Mouse (Mus musculus): ENCODE measurements around the gene Usp53. TPM values are rescaled to one million over a fixed set of nuclear protein-coding genes. Genes with fewer than 3 reads are reported as not detected.

Usp53 gene
- polyA plus RNA-seq, 1 experiment, result 11.4 TPM

GRCm38 (mm10) chr3:122998511-122998910, 14.2 kb upstream of the Usp53 start:
- Histone ChIP-seq H3K27ac (ENCODE audit: insufficient read depth, low read length) (no peak overlapping the region), H3K4me1 (ENCODE audit: control insufficient read depth, insufficient read depth, low read length) (no peaks in the 10 kb centered on the region), H3K4me3 (ENCODE audit: insufficient read depth, low read length) (no peak overlapping the region)
- TF ChIP-seq CTCF (IDR thresholded peaks at IDR 0.05; ENCODE audit: extremely low read depth, insufficient read depth, low read length), result no peak
- no peak for TF ChIP-seq POLR2A (IDR thresholded peaks at IDR 0.05; ENCODE audit: extremely low read depth, insufficient read depth, low read length)

DNA sequence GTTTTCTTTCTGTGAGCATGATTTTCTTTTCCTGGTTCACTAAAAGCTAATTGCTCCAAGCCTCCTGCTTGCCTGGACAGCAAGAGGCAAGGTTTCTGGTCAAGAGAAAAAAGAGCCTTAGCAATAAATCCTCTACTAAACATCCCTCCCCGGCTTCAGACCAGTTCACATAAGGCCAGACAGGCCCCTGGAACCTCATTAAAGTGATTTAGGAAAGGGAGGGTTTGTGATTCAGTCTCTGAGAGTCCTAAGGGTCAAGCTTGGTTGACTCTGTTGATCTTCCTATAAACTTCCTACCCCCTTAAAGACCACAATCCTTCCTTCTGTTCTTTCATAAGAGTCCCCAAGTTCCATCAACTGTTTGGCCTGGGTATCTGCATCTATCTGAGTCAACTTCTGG, 12.7 kb upstream of the Usp53 start:
- no peak overlapping the region for H3K4me3 ChIP-seq (ENCODE audit: insufficient read depth, low read length)
- H3K4me1 ChIP-seq (ENCODE audit: control insufficient read depth, insufficient read depth, low read length), result no peaks in the 10 kb centered on the region
- no peak for TF ChIP-seq CTCF (IDR thresholded peaks at IDR 0.05; ENCODE audit: extremely low read depth, insufficient read depth, low read length)
- TF ChIP-seq POLR2A (IDR thresholded peaks at IDR 0.05; ENCODE audit: extremely low read depth, insufficient read depth, low read length), result no peak
- no peak overlapping the region for H3K27ac ChIP-seq (ENCODE audit: insufficient read depth, low read length)

GRCm38 (mm10) chr3:122986906-122987305, 2.6 kb upstream of the Usp53 start:
- no peak overlapping the region for H3K4me3 ChIP-seq (ENCODE audit: insufficient read depth, low read length)
- H3K27ac ChIP-seq (ENCODE audit: insufficient read depth, low read length), result no peak overlapping the region
- peaks cover 2% of the 10 kb centered on the region; the same call in 1 of the 2 replicates for H3K4me1 ChIP-seq (ENCODE audit: control insufficient read depth, insufficient read depth, low read length)
- no peak for TF ChIP-seq CTCF (IDR thresholded peaks at IDR 0.05; ENCODE audit: extremely low read depth, insufficient read depth, low read length)
- TF ChIP-seq POLR2A (IDR thresholded peaks at IDR 0.05; ENCODE audit: extremely low read depth, insufficient read depth, low read length), result no peak

- Histone ChIP-seq H3K4me3 (ENCODE audit: insufficient read depth, low read length) (no peak overlapping the region), H3K27ac (ENCODE audit: insufficient read depth, low read length) (no peak overlapping the region), H3K4me1 (ENCODE audit: control insufficient read depth, insufficient read depth, low read length) (peaks cover 2% of the 10 kb centered on the region; the same call in 1 of the 2 replicates)
- TF ChIP-seq POLR2A (IDR thresholded peaks at IDR 0.05; ENCODE audit: extremely low read depth, insufficient read depth, low read length) (no peak), CTCF (IDR thresholded peaks at IDR 0.05; ENCODE audit: extremely low read depth, insufficient read depth, low read length) (no peak)
Measured at GRCm38 (mm10) chr3:122986386-122986785, 2.1 kb upstream of the Usp53 start.

GRCm38 (mm10) chr3:122985183-122985944, 1.1 kb upstream of the Usp53 start:
- Histone ChIP-seq H3K27ac (ENCODE audit: insufficient read depth, low read length) (peak overlapping the region; percentile 39; the same call in 1 of the 2 replicates), H3K4me3 (ENCODE audit: insufficient read depth, low read length) (peak overlapping the region; percentile 83; the same call in 1 of the 2 replicates), H3K4me1 (ENCODE audit: control insufficient read depth, insufficient read depth, low read length) (peaks cover 2% of the 10 kb centered on the region; the same call in 1 of the 2 replicates)
- TF ChIP-seq CTCF (IDR thresholded peaks at IDR 0.05; ENCODE audit: extremely low read depth, insufficient read depth, low read length), result no peak
- TF ChIP-seq POLR2A (IDR thresholded peaks at IDR 0.05; ENCODE audit: extremely low read depth, insufficient read depth, low read length), result no peak

- H3K4me3 ChIP-seq (ENCODE audit: insufficient read depth, low read length), result peak overlapping the region; percentile 83
- H3K27ac ChIP-seq (ENCODE audit: insufficient read depth, low read length), result peak overlapping the region; percentile 88
- TF ChIP-seq POLR2A (IDR thresholded peaks at IDR 0.05; ENCODE audit: extremely low read depth, insufficient read depth, low read length) (no peak), CTCF (IDR thresholded peaks at IDR 0.05; ENCODE audit: extremely low read depth, insufficient read depth, low read length) (no peak)
- peaks cover 2% of the 10 kb centered on the region; the same call in 1 of the 2 replicates for H3K4me1 ChIP-seq (ENCODE audit: control insufficient read depth, insufficient read depth, low read length)
Measured at GRCm38 (mm10) chr3:122983849-122984248, 461 bp downstream of the Usp53 start.

- no peak for TF ChIP-seq POLR2A (IDR thresholded peaks at IDR 0.05; ENCODE audit: extremely low read depth, insufficient read depth, low read length)
- TF ChIP-seq CTCF (IDR thresholded peaks at IDR 0.05; ENCODE audit: extremely low read depth, insufficient read depth, low read length), result no peak
- H3K4me3 ChIP-seq (ENCODE audit: insufficient read depth, low read length), result no peak overlapping the region
- no peak overlapping the region for H3K27ac ChIP-seq (ENCODE audit: insufficient read depth, low read length)
- peaks cover 3% of the 10 kb centered on the region; the same call in 1 of the 2 replicates for H3K4me1 ChIP-seq (ENCODE audit: control insufficient read depth, insufficient read depth, low read length)
Measured at GRCm38 (mm10) chr3:122975964-122976363, 8.3 kb downstream of the Usp53 start.

DNA sequence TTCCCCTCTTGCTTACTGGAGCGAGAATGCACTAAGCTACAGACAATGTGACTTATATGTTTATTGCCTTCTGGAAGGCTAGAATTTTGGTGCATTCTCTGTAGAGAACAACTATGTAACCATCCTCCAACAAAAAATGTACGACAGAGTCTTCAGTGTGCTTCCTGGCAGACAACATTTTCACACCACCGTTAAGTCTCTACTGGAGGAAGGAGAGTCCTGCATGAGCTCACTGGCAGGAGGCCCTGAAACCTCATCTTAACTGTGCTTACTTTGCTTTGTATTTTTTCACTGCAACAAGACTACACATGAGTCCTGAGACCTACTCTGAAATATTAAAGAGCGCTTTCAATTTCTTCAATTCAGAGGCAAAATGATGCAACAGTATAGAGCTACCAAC, 8.9 kb downstream of the Usp53 start:
- H3K4me1 ChIP-seq (ENCODE audit: control insufficient read depth, insufficient read depth, low read length), result peaks cover 3% of the 10 kb centered on the region; the same call in 1 of the 2 replicates
- no peak for TF ChIP-seq POLR2A (IDR thresholded peaks at IDR 0.05; ENCODE audit: extremely low read depth, insufficient read depth, low read length)
- no peak for TF ChIP-seq CTCF (IDR thresholded peaks at IDR 0.05; ENCODE audit: extremely low read depth, insufficient read depth, low read length)
- H3K27ac ChIP-seq (ENCODE audit: insufficient read depth, low read length), result no peak overlapping the region
- no peak overlapping the region for H3K4me3 ChIP-seq (ENCODE audit: insufficient read depth, low read length)

- Histone ChIP-seq H3K4me1 (ENCODE audit: control insufficient read depth, insufficient read depth, low read length) (peaks cover 3% of the 10 kb centered on the region; the same call in 1 of the 2 replicates), H3K4me3 (ENCODE audit: insufficient read depth, low read length) (no peak overlapping the region), H3K27ac (ENCODE audit: insufficient read depth, low read length) (no peak overlapping the region)
- no peak for TF ChIP-seq CTCF (IDR thresholded peaks at IDR 0.05; ENCODE audit: extremely low read depth, insufficient read depth, low read length)
- TF ChIP-seq POLR2A (IDR thresholded peaks at IDR 0.05; ENCODE audit: extremely low read depth, insufficient read depth, low read length), result no peak
Measured at GRCm38 (mm10) chr3:122974833-122975232, 9.5 kb downstream of the Usp53 start.

Data from cortical plate, adult 2 months (tissue).